Mouse (Mus musculus): ENCODE data around the gene Tmub2. TPM values are rescaled to one million over a fixed set of nuclear protein-coding genes. Genes with fewer than 3 reads are reported as not detected.

Tmub2 gene
- 10 to 100 TPM; 11.5 to 14.6 TPM for total RNA-seq (2021)
- long read RNA-seq, experiment 1, partial matches to known transcripts, result 3 of 16 reads
- long read RNA-seq, experiment 1, other reads (novel, unspliced or antisense), result 7 of 16 reads
- long read RNA-seq, experiment 2, transcript Tmub2-205 (3 exons, 2,249 nt), result minor isoform, 5 of 20 reads
- long read RNA-seq, experiment 2, transcript Tmub2-201 (4 exons, 1,939 nt), result major isoform, 6 of 20 reads
- long read RNA-seq, experiment 2, partial matches to known transcripts, result 5 of 20 reads
- long read RNA-seq, experiment 2, other reads (novel, unspliced or antisense), result 2 of 20 reads

DNA sequence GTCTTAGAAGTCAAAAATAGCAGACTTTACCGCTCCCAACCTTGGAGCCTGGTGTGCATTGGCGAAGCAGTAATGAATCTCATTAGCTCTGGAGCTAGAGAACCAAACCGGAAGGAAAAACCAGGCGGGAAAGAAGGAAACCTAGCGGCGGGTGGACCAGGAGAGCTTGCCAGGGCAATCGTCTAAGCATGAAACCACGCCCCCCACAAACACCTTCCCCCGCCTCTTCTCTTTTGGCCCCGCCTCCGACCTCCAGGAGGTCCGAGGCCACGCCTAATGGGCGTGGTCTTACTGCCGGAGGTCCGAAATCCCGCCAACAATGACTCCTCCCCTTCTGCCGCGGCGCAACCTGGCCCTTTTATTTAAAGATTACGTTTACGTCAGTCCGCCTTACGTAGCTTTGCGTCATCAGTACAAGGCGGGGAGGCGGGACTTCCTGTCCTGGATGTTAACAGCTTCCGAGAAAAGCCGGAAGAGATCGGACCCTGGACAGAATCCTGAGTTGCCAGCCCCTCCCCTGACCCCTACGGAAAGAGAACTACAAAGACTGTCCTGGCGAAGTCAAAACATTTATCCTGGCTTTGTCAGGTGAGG, at the start of gene Tmub2:
TSS of gene Tmub2 (plus strand) at position 431 of the 594 bp plus-strand sequence.
- peak; percentile 93 for DNase-seq

- no peak for DNase-seq
Measured at GRCm38 (mm10) chr11:102236022-102236421, 48.7 kb upstream of the Tmub2 start.

DNA sequence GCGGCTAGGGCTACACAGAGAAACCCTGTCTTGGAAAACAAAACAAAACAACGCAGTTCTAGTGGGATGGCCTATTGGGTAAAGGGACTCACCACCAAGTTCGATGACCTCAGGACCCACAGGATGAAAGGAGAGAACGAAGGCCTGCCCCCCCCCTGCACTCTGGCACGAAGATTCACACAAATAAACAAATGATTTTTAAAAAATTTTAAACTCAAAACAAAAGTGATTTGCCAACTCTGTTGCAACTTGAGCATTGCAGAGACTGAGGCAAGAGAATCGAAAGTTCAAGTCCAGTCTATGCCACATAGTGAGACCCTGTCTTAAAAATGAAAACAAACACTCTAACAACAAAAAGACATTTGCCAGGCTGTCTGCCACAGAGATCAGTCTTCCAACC, 44.1 kb upstream of the Tmub2 start:
- no peak for DNase-seq

DNA sequence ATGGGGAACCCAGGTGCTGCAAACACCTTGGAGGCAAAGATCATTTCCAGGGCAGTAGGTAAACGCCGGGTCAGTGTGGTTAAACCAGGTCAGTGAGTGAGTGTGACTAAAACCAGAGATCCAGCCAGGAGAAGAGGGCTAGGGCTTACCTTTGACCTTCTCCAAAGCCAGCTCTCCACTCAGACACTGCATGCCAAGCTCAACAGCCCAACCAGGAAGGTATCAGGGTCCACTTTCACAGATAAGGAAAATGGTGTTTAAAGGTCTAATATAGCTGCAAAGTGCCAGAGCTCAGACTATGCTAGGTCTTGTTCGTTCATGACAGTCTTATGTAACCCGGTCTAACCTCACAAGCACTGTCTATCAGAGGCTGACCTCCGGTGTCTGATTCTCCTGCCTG, 43.5 kb upstream of the Tmub2 start:
- DNase-seq, result no peak

- DNase-seq, result no peak
Measured at GRCm38 (mm10) chr11:102241874-102242273, 42.9 kb upstream of the Tmub2 start.

GRCm38 (mm10) chr11:102244926-102245449, 39.7 kb upstream of the Tmub2 start:
- DNase-seq, result peak; percentile 61

- no peak for DNase-seq
Measured at GRCm38 (mm10) chr11:102245581-102246272, 39.0 kb upstream of the Tmub2 start.

DNA sequence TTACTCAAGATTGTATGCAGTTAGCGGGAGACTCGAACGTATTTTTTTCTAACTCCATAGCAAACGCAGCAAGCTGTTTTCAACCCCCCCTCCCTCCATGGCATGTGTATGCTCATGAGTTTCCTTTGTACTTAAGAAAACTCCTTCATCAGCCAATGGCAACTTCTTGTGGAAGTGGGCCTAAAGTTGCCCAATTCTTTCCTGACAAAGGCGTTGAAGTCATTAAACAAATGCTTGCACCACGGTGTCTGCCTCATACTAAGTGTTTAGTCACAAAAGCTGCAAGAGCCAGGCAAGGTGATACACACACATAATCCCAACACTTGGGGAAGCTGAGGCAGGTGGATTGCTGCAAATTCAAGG, 38.5 kb upstream of the Tmub2 start:
- DNase-seq, result no peak

GRCm38 (mm10) chr11:102246871-102247270, 37.9 kb upstream of the Tmub2 start:
- no peak for DNase-seq

- DNase-seq, result peak; percentile 81
Measured at GRCm38 (mm10) chr11:102248630-102249230, 36.0 kb upstream of the Tmub2 start, which contains the start of gene BC030867. BC030867 (plus strand) TSS chr11:102248882.

GRCm38 (mm10) chr11:102249351-102250090, 35.2 kb upstream of the Tmub2 start:
- DNase-seq, result no peak

GRCm38 (mm10) chr11:102257514-102257913, 27.2 kb upstream of the Tmub2 start:
- no peak for DNase-seq

DNA sequence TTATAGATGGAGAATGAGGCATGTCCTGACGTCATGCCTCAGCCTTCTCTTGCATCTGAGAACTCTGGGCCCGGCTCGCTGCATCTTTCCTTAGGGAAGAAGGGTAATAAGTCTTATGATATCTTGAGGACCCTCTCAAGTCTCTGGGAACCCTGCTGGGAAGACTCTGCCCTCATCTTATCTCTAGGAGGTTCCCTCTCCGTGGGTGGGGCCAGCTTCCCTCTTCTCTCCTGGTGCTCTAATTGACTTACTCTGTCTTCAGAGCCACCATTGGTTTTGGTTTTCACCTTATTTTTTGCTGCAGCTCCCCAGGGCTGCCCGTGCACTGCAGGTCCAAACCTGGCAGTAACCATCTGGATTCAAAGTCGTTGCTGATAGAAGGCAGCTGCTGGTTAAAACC, 26.6 kb upstream of the Tmub2 start:
- no peak for DNase-seq

DNA sequence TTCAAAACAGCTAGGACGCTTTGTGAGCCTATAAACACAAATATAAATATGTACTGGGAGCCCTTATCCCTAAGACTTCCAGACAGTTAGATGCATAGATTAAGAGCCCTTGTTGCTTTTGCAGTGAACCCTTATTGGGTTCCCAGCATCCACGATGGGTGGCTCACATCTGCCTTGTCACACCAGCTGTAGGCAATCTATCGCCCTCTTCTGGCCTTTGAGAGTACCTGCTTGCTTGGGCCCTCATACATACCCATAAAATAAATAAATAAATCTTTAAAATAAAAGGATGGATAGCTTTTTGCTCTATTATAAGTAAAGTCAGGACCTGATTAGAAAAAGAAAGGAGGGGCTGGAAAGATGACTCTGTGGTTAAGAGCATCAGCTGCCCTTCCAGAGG, 26.2 kb upstream of the Tmub2 start:
- no peak for DNase-seq

- no peak for DNase-seq
Measured at GRCm38 (mm10) chr11:102263211-102263610, 21.5 kb upstream of the Tmub2 start.

DNA sequence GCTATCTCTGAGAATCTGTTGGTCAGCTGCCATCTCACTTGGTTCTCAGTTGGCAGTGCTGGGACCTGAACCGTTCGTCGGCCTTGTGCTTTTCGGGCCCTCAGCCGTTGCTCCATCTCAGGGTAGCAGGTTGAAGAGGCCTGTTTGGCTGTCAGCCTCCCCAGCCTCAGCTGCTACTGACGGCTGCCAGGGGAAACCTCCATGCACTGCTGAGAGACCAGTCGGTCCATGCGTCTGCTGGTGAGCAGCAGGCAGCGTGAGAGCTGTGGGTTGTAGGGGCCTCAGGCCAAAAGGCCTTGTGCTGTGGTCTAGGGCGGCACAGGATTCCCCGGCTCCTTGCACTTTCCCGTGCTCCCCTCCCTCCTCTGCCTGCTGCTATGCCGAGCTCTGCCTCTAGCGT, 18.9 kb upstream of the Tmub2 start:
- no peak for DNase-seq

DNA sequence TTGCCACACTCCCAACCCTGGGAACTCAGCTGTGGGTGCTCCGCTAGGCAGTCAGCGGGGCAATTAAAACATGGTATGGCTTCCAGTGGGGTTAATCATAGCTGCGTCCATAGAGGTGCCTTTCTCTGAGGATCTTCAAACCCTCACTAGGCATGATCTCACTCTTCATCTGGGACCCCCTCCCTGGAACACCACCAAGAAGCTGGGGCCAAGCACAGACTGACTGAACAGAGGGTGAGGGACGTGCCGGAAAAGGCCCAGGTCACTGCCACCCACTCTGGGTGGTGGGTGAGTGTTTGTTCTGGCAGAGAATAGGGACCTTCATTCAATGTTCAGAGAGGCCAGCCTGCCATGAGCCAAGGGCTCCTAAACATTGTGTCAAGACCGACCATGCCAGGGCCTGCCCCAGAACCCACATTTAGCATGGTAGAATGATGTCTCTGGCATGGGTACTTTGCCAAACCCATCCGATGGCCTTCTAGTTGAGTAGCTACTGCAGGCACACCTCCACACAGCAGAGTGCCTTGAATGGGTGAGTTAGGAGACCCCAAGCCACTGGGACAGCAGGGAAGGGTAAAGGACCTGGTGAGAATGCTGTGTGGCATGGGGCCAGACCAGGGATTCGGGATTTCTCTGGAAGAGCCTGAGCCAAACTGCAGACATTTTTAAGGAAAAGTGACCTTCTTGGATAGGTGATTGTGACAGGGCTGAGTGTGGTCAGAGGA, 17.9 kb upstream of the Tmub2 start:
- DNase-seq, result no peak

DNA sequence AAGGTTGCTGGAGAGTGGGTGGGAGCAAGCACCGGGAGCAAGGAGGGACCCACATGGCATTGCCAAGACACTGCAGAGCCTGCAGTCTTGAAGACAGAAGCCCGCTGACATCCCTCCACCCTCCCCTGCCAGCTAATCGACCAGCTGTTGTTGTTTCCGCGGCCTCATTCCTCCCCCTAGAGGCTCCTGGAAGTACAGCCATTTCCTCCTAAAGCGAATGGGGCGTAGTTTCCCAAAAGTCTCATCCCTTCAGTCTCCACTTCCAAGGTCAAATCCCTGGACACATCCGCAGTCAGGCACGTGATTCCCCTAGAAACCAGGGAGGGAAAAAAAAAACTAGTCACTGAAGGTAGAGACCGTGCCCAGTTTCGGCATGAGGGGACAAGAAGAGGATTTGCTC, 17.3 kb upstream of the Tmub2 start:
- DNase-seq, result peak; percentile 73

GRCm38 (mm10) chr11:102268520-102269244, 16.0 kb upstream of the Tmub2 start, which contains the start of gene Asb16:
Asb16 (plus strand) TSS chr11:102268743.
- DNase-seq, result no peak

GRCm38 (mm10) chr11:102276411-102276915, 8.3 kb upstream of the Tmub2 start:
- no peak for DNase-seq

Measured in gastrocnemius, postnatal 25 days (tissue).